Mouse (Mus musculus): ENCODE data around the gene Sycp3. TPM values are rescaled to one million over a fixed set of nuclear protein-coding genes. Genes with fewer than 3 reads are reported as not detected.
"Not testable (repeated sequence)": the region's sequence is repeated elsewhere in the genome, so short reads cannot be mapped to it uniquely, and the experiment has no call there.

Sycp3 gene
- polyA plus RNA-seq, 1 experiment from 2014 or later: 0.55 TPM

DNA sequence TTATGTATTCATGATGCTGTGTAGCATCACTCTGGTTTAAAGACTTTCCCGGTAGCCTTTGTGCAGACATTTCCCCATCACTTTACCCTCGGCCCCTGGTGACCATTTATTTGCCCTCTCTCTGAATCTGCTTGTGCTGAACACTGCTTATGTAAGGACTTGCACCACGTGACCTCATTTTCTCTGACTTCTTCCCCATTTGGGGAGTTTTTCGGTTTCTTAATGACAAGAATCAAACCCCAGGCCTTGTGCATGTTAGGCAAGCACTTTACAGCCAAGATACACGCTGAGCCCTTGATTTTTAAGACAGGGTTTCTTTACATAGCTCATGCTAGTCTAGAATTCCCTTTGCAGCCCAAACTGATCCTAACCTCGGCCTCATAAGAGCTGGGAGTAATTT is 18.1 kb upstream of the Sycp3 start:
- H3K9me3 ChIP-seq (ENCODE audit: control insufficient read depth, low read length): no peaks in the 10 kb centered on the region
- no peak overlapping the region for H3K4me3 ChIP-seq (ENCODE audit: low read length)
- H3K27ac ChIP-seq (ENCODE audit: low read depth, low read length): no peak overlapping the region
- no peak for ATAC-seq
- H3K27me3 ChIP-seq (replicated peaks; ENCODE audit: control insufficient read depth, insufficient read depth, low read length): no peaks in the 10 kb centered on the region
- no peaks in the 10 kb centered on the region for H3K4me1 ChIP-seq (ENCODE audit: control insufficient read depth, insufficient read depth, low read depth, low read length)
- H3K4me2 ChIP-seq (ENCODE audit: low read length): no peak overlapping the region
- H3K9ac ChIP-seq (ENCODE audit: low read depth, low read length): no peak overlapping the region
- peaks cover 31% of the 10 kb centered on the region for H3K36me3 ChIP-seq (ENCODE audit: control insufficient read depth, insufficient read depth, low read length)
- WGBS: 84% methylated on average over 6 of the region's 6 CpGs

DNA sequence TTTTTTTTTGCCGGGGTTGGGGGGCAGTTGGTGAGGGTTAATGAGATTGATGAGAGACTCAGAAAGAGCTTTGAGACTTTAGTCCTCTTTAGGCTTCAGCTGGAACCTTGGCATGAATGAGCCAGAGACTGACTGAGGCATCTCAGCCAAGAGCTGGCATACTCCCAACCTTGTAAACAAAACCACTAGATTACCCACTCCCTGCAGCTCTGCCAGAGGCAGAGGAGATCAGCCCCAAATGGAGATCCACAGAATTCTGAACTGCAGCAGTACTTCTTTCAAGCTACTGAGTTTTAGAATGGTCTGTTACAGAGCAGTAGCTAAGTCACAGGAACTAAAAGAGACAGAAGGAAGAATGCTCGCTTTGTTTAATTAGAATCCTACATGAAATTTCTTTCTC is 8.1 kb upstream of the Sycp3 start:
- peak; percentile 93 for ATAC-seq
- 58% methylated on average over 2 of the region's 2 CpGs for WGBS

DNA sequence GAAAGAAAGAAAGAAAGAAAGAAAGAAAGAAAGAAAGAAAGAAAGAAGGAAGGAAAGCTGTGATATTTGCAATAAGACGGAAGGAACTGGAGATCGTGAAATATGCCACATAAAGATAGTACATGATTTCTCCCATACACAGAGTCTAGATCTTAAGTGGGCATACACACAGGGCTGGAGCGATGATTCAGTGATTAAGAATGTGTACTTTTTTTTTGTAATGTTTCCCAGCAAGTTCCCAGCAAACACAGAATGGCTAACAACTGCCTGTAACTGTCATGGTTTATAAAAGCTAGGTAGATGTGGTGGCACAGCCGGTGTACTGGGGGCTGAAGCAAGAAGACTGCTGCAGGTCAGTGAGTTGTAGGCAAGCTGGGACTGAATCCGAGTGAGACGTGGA is 7.4 kb upstream of the Sycp3 start:
- WGBS: 80% methylated on average over 6 of the region's 6 CpGs
- no peak for ATAC-seq
- no peak overlapping the region for H3K27ac ChIP-seq (ENCODE audit: low read depth, low read length)
- no peak overlapping the region for H3K4me2 ChIP-seq (ENCODE audit: low read length)
- no peak overlapping the region for H3K4me3 ChIP-seq (ENCODE audit: low read length)
- H3K4me1 ChIP-seq (ENCODE audit: control insufficient read depth, insufficient read depth, low read depth, low read length): no peaks in the 10 kb centered on the region
- no peak overlapping the region for H3K9ac ChIP-seq (ENCODE audit: low read depth, low read length)
- no peaks in the 10 kb centered on the region for H3K36me3 ChIP-seq (ENCODE audit: control insufficient read depth, insufficient read depth, low read length)
- no peaks in the 10 kb centered on the region for H3K27me3 ChIP-seq (replicated peaks; ENCODE audit: control insufficient read depth, insufficient read depth, low read length)
- no peaks in the 10 kb centered on the region for H3K9me3 ChIP-seq (ENCODE audit: control insufficient read depth, low read length)

More for the DNA sequence above, 8.1 kb upstream of the Sycp3 start:
- Histone ChIP-seq H3K27me3 (replicated peaks; ENCODE audit: control insufficient read depth, insufficient read depth, low read length) (no peaks in the 10 kb centered on the region), H3K4me3 (ENCODE audit: low read length) (no peak overlapping the region), H3K27ac (ENCODE audit: low read depth, low read length) (no peak overlapping the region), H3K4me1 (ENCODE audit: control insufficient read depth, insufficient read depth, low read depth, low read length) (no peaks in the 10 kb centered on the region), H3K9ac (ENCODE audit: low read depth, low read length) (no peak overlapping the region), H3K9me3 (ENCODE audit: control insufficient read depth, low read length) (no peaks in the 10 kb centered on the region), H3K36me3 (ENCODE audit: control insufficient read depth, insufficient read depth, low read length) (peaks cover 4% of the 10 kb centered on the region; the same call in 1 of the 2 replicates), H3K4me2 (ENCODE audit: low read length) (no peak overlapping the region)

DNA sequence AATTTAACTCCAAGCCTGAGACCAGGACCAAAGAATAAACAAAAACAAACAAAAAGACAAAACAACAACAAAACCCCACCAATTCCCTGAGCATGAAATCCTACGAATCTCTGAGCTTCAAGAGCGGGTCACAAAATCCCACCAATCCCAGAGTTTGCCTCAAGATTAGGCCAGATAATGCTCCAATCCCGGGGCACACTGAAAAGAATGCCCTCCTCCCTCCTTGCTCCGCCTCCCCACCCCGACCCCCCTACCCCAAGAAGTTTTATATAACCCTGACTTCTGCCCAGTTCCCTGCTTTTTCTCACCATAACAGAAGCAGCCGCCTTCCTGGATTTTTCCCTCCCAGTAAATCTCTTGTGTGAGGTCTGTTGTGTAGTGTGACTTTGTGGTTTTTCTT is 1.6 kb upstream of the Sycp3 start:
- Histone ChIP-seq H3K9me3 (ENCODE audit: control insufficient read depth, low read length) (no peaks in the 10 kb centered on the region), H3K27me3 (replicated peaks; ENCODE audit: control insufficient read depth, insufficient read depth, low read length) (no peaks in the 10 kb centered on the region), H3K9ac (ENCODE audit: low read depth, low read length) (no peak overlapping the region), H3K36me3 (ENCODE audit: control insufficient read depth, insufficient read depth, low read length) (no peaks in the 10 kb centered on the region), H3K4me1 (ENCODE audit: control insufficient read depth, insufficient read depth, low read depth, low read length) (no peaks in the 10 kb centered on the region), H3K27ac (ENCODE audit: low read depth, low read length) (no peak overlapping the region), H3K4me2 (ENCODE audit: low read length) (no peak overlapping the region), H3K4me3 (ENCODE audit: low read length) (no peak overlapping the region)
- WGBS: 46% methylated on average over 6 of the region's 6 CpGs
- ATAC-seq: no peak

DNA sequence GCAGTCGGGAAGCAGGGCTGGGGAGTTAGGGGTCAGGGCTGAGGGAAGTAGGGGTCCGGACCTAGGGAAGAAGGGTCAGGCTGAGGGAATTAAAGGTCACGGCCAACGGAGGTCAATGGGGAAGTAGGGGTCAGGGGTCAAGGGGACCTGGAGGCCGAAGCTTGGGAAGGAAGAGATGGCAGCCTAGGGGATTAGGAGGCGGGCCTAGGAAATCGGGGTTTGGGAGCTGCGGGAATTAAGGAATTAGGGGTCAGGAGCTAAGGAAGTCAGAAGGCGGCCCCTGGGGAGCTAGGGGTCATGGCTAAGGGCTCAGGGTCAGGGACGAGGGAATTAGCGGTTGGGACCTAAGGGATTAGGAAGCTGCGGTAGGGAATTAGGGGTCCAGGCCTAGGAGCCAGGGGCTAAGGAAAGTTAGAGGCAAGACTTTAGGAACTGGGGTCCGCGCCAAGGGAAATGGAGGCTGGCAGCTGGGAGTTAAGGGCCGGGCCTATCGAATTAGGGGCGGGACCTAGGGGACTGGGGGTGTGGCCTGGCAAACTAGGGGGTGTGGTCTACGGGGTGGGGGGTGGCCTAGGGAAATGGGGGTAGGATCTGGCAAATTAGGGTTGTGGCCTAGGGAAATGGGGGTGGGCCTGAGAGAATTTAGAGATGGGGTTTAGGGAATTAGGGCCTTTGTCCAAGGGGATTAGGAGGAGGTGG is 902 bp downstream of the Sycp3 start:
- no peak for ATAC-seq
- WGBS: 76% methylated on average over 18 of the region's 18 CpGs

DNA sequence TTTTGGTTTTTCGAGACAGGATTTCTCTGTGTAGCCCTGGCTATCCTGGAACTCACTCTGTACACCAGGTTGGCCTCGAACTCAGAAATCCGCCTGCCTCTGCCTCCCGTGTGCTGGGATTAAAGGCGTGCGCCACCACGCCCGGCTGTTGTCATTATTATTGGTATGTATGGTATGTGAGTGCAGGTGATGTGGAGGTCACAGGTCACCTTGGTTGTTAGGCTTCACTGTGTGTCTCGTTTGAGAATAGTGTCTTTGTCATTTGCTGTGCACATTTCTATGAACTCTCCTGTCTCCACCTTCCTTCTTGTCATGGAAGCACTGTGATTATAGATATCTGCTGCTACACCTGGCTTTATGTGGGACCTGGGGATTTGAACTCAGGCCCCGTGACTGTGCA is 23.5 kb downstream of the Sycp3 start:
- not testable (repeated sequence) for ATAC-seq; H3K9me3 ChIP-seq (ENCODE audit: control insufficient read depth, low read length); H3K27me3 ChIP-seq (replicated peaks; ENCODE audit: control insufficient read depth, insufficient read depth, low read length); H3K9ac ChIP-seq (ENCODE audit: low read depth, low read length); H3K4me3 ChIP-seq (ENCODE audit: low read length); H3K36me3 ChIP-seq (ENCODE audit: control insufficient read depth, insufficient read depth, low read length); H3K27ac ChIP-seq (ENCODE audit: low read depth, low read length); H3K4me1 ChIP-seq (ENCODE audit: control insufficient read depth, insufficient read depth, low read depth, low read length); H3K4me2 ChIP-seq (ENCODE audit: low read length)
- 94% methylated on average over 10 of the region's 10 CpGs for WGBS

More for the DNA sequence above, 902 bp downstream of the Sycp3 start:
- H3K27me3 ChIP-seq (replicated peaks; ENCODE audit: control insufficient read depth, insufficient read depth, low read length): no peaks in the 10 kb centered on the region
- no peak overlapping the region for H3K27ac ChIP-seq (ENCODE audit: low read depth, low read length)
- no peak overlapping the region for H3K4me3 ChIP-seq (ENCODE audit: low read length)
- no peaks in the 10 kb centered on the region for H3K9me3 ChIP-seq (ENCODE audit: control insufficient read depth, low read length)
- H3K9ac ChIP-seq (ENCODE audit: low read depth, low read length): no peak overlapping the region
- no peaks in the 10 kb centered on the region for H3K36me3 ChIP-seq (ENCODE audit: control insufficient read depth, insufficient read depth, low read length)
- no peaks in the 10 kb centered on the region for H3K4me1 ChIP-seq (ENCODE audit: control insufficient read depth, insufficient read depth, low read depth, low read length)
- H3K4me2 ChIP-seq (ENCODE audit: low read length): no peak overlapping the region

DNA sequence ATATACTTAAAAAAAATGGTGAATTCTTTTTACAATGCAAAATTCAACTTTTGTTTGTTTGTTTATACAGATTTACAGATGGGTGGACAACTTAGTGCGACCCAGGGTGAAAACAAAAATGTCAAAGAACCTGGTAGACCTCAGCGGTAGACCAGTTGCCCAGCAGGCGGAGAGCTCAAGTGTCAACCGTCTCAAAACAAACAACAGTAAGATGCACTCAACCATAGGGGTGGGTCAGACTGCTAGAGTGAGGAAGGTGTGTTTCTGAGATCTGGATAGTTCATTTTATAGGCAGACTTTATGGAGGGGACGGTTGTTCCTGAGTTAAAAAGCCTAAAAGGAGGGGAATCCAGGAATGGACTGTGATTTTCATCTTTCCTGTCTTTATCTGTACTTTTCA is 29.3 kb downstream of the Sycp3 start:
- ATAC-seq: no peak

DNA sequence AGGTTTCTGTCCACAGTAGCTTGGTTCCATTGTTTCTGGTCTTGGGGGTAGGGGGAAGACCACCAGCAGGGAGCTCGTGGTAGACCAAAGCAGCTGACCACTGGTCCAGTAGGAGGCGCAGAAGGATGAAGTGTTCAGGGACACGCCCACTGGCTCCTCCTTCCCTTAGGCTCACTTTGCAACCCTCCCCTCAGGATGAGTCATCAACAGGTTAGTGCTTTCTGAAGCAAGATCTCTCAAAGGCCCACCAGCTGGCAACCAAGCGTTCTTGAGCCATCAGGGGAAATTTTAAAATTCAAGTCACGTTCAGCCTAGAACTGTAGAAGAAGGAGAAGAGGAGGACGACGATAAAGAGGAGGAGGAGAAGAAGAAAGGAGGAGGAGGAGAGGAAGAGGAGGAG is 32.3 kb downstream of the Sycp3 start:
- no peaks in the 10 kb centered on the region for H3K9me3 ChIP-seq (ENCODE audit: control insufficient read depth, low read length)
- no peak overlapping the region for H3K4me2 ChIP-seq (ENCODE audit: low read length)
- H3K9ac ChIP-seq (ENCODE audit: low read depth, low read length): no peak overlapping the region
- H3K27ac ChIP-seq (ENCODE audit: low read depth, low read length): no peak overlapping the region
- no peaks in the 10 kb centered on the region for H3K4me1 ChIP-seq (ENCODE audit: control insufficient read depth, insufficient read depth, low read depth, low read length)
- H3K36me3 ChIP-seq (ENCODE audit: control insufficient read depth, insufficient read depth, low read length): no peaks in the 10 kb centered on the region
- no peak overlapping the region for H3K4me3 ChIP-seq (ENCODE audit: low read length)
- H3K27me3 ChIP-seq (replicated peaks; ENCODE audit: control insufficient read depth, insufficient read depth, low read length): no peaks in the 10 kb centered on the region
- WGBS: 61% methylated on average over 7 of the region's 7 CpGs
- ATAC-seq: no peak

More for the DNA sequence above, 29.3 kb downstream of the Sycp3 start:
- no peaks in the 10 kb centered on the region for H3K27me3 ChIP-seq (replicated peaks; ENCODE audit: control insufficient read depth, insufficient read depth, low read length)
- WGBS: 90% methylated on average over 5 of the region's 5 CpGs
- H3K36me3 ChIP-seq (ENCODE audit: control insufficient read depth, insufficient read depth, low read length): peaks cover 2% of the 10 kb centered on the region; the same call in 1 of the 2 replicates
- no peak overlapping the region for H3K27ac ChIP-seq (ENCODE audit: low read depth, low read length)
- H3K9me3 ChIP-seq (ENCODE audit: control insufficient read depth, low read length): no peaks in the 10 kb centered on the region
- no peaks in the 10 kb centered on the region for H3K4me1 ChIP-seq (ENCODE audit: control insufficient read depth, insufficient read depth, low read depth, low read length)
- no peak overlapping the region for H3K4me2 ChIP-seq (ENCODE audit: low read length)
- no peak overlapping the region for H3K4me3 ChIP-seq (ENCODE audit: low read length)
- no peak overlapping the region for H3K9ac ChIP-seq (ENCODE audit: low read depth, low read length)

DNA sequence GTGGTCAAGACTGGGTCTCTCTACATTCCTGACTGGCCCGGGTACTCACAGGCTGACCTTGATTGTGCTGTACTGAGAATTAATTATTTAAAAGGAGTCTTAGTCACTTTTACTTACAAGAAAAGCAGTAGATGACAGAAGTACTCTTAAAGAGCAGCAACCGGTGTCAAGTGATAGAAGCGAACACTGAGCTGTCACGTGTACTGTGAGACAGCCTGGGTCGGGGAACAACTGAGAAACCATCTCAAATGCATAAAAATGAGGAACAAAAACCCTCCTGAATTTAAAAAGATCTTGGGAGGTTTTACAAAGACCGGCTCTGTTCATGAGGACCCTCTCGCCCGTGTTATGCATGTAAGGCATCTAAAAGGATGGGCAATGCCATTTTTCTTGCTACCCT is 33.3 kb downstream of the Sycp3 start:
- no peak overlapping the region for H3K27ac ChIP-seq (ENCODE audit: low read depth, low read length)
- H3K9ac ChIP-seq (ENCODE audit: low read depth, low read length): no peak overlapping the region
- H3K9me3 ChIP-seq (ENCODE audit: control insufficient read depth, low read length): no peaks in the 10 kb centered on the region
- H3K27me3 ChIP-seq (replicated peaks; ENCODE audit: control insufficient read depth, insufficient read depth, low read length): no peaks in the 10 kb centered on the region
- no peaks in the 10 kb centered on the region for H3K4me1 ChIP-seq (ENCODE audit: control insufficient read depth, insufficient read depth, low read depth, low read length)
- no peak for ATAC-seq
- H3K4me3 ChIP-seq (ENCODE audit: low read length): no peak overlapping the region
- WGBS: 64% methylated on average over 8 of the region's 8 CpGs
- H3K36me3 ChIP-seq (ENCODE audit: control insufficient read depth, insufficient read depth, low read length): no peaks in the 10 kb centered on the region
- H3K4me2 ChIP-seq (ENCODE audit: low read length): no peak overlapping the region

Data from hindbrain, embryonic 16.5 days (tissue).